Mouse (Mus musculus): ENCODE data around the gene Fbxo42.

DNA sequence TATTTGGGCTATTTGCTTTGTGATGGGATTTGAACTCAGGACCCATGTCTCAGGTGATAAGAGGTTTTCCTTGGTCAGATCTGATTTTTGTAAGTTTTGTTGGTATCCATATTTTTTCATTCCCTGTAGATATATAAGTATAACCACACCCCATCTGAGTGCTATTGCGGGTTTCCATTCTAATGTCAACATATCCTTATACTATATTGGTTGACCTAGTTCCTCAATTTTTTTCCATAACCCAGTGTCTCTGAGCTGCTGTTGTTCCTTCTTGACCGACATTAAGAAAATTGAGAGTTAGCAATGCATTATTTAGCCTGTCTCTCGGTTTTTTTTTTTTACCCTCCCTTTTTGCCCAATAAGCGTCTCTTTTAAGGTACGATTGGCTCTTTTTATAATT lies 75.0 kb downstream of the Fbxo42 start:
- TF ChIP-seq GATA1 (IDR thresholded peaks at IDR 0.05; ENCODE audit: borderline replicate concordance, low read length) (no peak), FLI1 (IDR thresholded peaks at IDR 0.05; ENCODE audit: low read length) (no peak)

Data from megakaryocyte, embryonic 14.5 days (primary cell).